Mouse (Mus musculus) ES-Bruce4 (cell line): Measurements from ENCODE around the gene Erich2.

Experiments
- CTCF ChIP-seq: IDR thresholded peaks from one replicate; pipeline ENCODE4 v1.8.1; 2011; ENCODE audit warnings: low read depth, low read length
- EP300 ChIP-seq: IDR thresholded peaks from 2 replicates; pipeline ENCODE4 v1.6.1; 2011; ENCODE audit warnings: low read depth, low read length; ENCODE audit not compliant: insufficient read depth
- POLR2A ChIP-seq: IDR thresholded peaks from one replicate; pipeline ENCODE4 v1.8.1; 2011; ENCODE audit warnings: low read length; ENCODE audit not compliant: insufficient read depth

DNA sequence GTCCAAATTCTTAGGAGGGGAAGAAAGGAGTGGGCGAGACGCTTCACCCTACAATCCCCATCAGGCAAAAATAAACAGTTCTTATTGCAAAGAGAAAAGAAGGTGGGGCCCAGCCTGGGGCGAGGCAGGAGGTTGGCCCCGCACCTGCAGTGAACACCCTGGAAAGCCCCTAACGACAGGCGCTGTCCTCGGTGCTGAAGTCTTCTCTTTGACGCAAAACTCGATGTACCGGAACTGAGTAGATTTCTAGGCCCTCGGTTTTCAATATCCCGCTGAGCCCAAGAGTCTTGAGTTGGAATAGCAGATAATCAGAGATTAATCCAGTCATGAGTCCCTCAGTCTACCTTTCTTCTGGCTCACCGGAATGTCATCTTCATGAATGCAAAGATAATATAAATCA is 50.9 kb downstream of the Erich2 start:
- no peak for TF ChIP-seq POLR2A
- no peak for TF ChIP-seq CTCF
- peak; percentile 97 for TF ChIP-seq EP300
